Mouse (Mus musculus): ENCODE data around the gene Hectd1. TPM values are rescaled to one million over a fixed set of nuclear protein-coding genes. Genes with fewer than 3 reads are reported as not detected.

Hectd1 gene
- polyA plus RNA-seq (2015; fragmentation: Nextera tagmentation; extraction: Ambion mirVana) = 24.7 and 25.2 TPM in 2 replicates

DNA sequence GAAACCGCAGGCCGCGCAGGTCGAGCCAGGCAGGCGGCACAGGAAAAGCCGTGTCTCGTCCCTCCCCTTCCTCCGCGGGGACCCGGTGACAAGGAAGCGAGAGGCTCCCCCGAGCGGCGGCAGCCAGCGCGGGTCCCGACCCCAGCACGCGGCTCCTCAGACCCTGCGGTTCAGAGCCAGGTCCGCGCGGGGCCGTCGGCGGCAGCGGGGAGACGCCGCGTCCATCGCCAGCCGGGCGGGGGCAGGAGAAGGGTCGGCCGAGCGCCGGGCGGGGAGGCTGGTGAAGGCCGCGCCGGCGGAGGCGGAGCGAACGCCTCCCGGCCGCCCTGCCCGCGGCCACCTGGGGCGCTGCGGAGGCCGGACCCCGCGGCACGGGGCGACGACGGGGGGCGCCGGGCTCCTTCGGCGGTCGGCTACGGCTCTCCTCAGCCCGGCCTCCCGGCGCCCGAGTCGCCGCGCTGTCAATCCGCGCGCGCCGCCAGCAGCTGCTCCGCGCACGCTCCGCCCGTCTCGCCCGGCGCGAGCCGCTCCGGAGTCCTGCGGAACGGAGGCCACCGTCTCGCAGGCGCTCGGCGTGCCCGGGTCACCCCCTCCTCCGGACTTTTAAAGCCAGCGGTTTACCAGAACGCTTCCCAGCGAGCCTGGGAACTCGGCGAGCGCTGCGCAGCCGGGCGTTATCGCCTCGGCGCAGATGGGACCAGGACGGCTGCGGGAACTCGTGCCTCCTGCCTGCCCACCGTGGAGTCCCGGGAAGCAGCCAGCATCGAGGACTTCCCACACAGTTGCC lies at the start of gene Hectd1:
TSS of gene Hectd1 (minus strand) at position 247 of the 787 bp plus-strand sequence.
- Histone ChIP-seq H3K4me1 (replicated peaks; ENCODE audit: control insufficient read depth, insufficient read depth) (peaks cover 4% of the 10 kb centered on the region; the same call in 1 of the 2 replicates), H3K27ac (replicated peaks) (peak within 1 kb of the TSS; percentile 100), H3K4me3 (ENCODE audit: low read depth, low read length) (peak within 1 kb of the TSS; percentile 95), H3K36me3 (ENCODE audit: control insufficient read depth, insufficient read depth, low read length) (no peaks in the 10 kb centered on the region), H3K27me3 (ENCODE audit: control insufficient read depth, insufficient read depth, low read length) (no peaks in the 10 kb centered on the region), H3K9me3 (ENCODE audit: control insufficient read depth, low read length) (no peaks in the 10 kb centered on the region), H3K4me2 (replicated peaks; ENCODE audit: low read depth) (peak within 1 kb of the TSS; percentile 77), H3K9ac (ENCODE audit: low read length) (peak within 1 kb of the TSS; percentile 100)
- peak; percentile 95 for ATAC-seq (ENCODE audit: low FRiP score, low TSS enrichment)
- under 1% methylated on average over 80 of the region's 114 CpGs for WGBS
- TF ChIP-seq CTCF (IDR thresholded peaks at IDR 0.05; ENCODE audit: low read depth) (peak; percentile 42), EP300 (optimal IDR thresholded peaks at IDR 0.05) (no peak)
- DNase-seq (ENCODE audit: low spot score) = peak; percentile 88

DNA sequence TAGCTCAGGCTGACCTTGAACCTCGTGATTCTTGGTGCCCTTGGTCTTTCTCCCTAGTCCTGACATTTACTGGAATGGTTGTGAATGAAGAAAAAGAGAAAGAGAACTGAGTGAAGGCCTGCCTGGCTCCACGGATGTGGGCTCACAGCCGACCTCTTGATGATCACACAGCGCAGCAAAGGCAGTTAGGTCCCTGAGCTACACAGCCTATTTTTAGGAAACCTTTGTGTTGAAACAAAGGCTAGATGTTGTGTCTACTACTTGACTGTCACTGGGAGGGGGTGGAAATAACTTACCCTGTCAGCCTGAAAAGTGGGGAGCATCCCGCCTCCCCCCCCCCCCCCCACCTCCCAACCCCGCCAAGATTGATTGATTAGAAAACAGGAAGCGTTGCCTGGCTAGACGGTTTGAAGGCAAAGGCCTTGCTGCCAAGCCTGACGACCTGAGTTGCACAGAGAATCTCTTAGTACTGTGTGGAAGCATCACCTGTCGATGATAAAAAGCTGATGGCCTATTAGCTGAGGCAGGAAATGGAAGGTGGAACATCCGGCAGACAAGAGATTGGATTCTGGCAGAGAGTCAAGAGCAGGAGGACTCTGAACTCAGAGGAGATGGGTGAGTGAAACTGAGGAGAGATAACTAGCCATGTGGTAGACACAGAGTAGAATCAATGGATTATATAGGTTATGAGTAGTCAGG lies 42.3 kb upstream of the Hectd1 start:
- ATAC-seq (ENCODE audit: low FRiP score, low TSS enrichment) = no peak
- DNase-seq (ENCODE audit: low spot score) = no peak
- Histone ChIP-seq H3K36me3 (ENCODE audit: control insufficient read depth, insufficient read depth, low read length) (no peaks in the 10 kb centered on the region), H3K9ac (ENCODE audit: low read length) (no peak overlapping the region), H3K4me1 (replicated peaks; ENCODE audit: control insufficient read depth, insufficient read depth) (no peaks in the 10 kb centered on the region), H3K9me3 (ENCODE audit: control insufficient read depth, low read length) (no peaks in the 10 kb centered on the region), H3K4me2 (replicated peaks; ENCODE audit: low read depth) (no peak overlapping the region), H3K27ac (replicated peaks) (no peak overlapping the region), H3K4me3 (ENCODE audit: low read depth, low read length) (no peak overlapping the region), H3K27me3 (ENCODE audit: control insufficient read depth, insufficient read depth, low read length) (no peaks in the 10 kb centered on the region)
- TF ChIP-seq CTCF (IDR thresholded peaks at IDR 0.05; ENCODE audit: low read depth) (no peak), EP300 (optimal IDR thresholded peaks at IDR 0.05) (no peak)
- 52% methylated on average over 11 of the region's 11 CpGs for WGBS

DNA sequence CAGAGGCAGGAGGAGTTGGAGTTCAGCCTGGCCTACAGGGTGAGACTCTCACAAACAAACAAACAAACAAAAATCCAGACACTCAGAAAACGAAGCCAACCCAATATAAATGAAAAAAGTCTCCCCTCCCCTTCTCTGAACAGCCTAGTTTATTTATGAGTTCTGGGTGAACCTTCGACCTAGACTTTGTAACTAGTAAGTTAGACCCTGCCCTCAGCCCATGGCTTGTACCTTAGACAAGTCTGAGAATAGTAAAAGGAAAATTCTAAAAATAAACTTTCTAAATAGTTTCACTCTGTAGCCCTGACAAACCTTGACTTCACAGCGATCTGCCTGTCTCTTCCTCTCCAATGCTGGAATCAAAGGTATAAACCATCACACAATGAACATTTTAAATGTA lies 40.2 kb upstream of the Hectd1 start:
- H3K27me3 ChIP-seq (ENCODE audit: control insufficient read depth, insufficient read depth, low read length) = no peaks in the 10 kb centered on the region
- whole genome bisulfite sequencing = 74% methylated on average over 3 of the region's 3 CpGs
- no peaks in the 10 kb centered on the region for H3K36me3 ChIP-seq (ENCODE audit: control insufficient read depth, insufficient read depth, low read length)
- DNase-seq (ENCODE audit: low spot score) = no peak
- H3K4me1 ChIP-seq (replicated peaks; ENCODE audit: control insufficient read depth, insufficient read depth) = 0 out of 2 replicates have a peak, but pooled peaks cover 2% of the 10 kb centered on the region
- no peak overlapping the region for H3K9ac ChIP-seq (ENCODE audit: low read length)
- TF ChIP-seq CTCF (IDR thresholded peaks at IDR 0.05; ENCODE audit: low read depth) (no peak), EP300 (optimal IDR thresholded peaks at IDR 0.05) (no peak)
- H3K9me3 ChIP-seq (ENCODE audit: control insufficient read depth, low read length) = no peaks in the 10 kb centered on the region
- no peak overlapping the region for H3K4me2 ChIP-seq (replicated peaks; ENCODE audit: low read depth)
- H3K27ac ChIP-seq (replicated peaks) = no peak overlapping the region
- H3K4me3 ChIP-seq (ENCODE audit: low read depth, low read length) = no peak overlapping the region
- ATAC-seq (ENCODE audit: low FRiP score, low TSS enrichment) = no peak

DNA sequence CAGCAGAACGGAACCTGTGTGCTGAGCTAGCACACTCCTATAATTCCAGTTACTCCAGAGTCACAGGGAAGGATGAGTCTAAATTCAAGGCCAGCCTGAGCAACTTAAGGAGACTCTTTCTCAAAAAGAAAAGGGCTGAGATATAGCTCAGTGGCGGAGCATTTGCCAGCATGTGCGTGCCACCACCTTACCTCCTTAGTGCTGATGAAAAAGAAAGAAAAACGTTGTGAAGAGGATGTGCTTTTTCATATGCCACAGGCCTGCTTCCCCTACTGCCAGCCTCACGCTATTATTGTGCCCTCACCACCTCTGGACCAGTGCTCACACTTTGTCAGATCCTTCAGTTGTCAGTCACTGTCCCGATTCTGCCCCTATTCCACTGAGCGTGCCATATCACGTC lies 37.7 kb upstream of the Hectd1 start:
- TF ChIP-seq CTCF (IDR thresholded peaks at IDR 0.05; ENCODE audit: low read depth) (no peak), EP300 (optimal IDR thresholded peaks at IDR 0.05) (no peak)
- ATAC-seq (ENCODE audit: low FRiP score, low TSS enrichment) = no peak
- no peaks in the 10 kb centered on the region for H3K36me3 ChIP-seq (ENCODE audit: control insufficient read depth, insufficient read depth, low read length)
- H3K27ac ChIP-seq (replicated peaks) = 0 out of 2 replicates have a peak overlapping the region, but pooled peaks have one; percentile 18
- no peak overlapping the region for H3K4me2 ChIP-seq (replicated peaks; ENCODE audit: low read depth)
- no peak overlapping the region for H3K9ac ChIP-seq (ENCODE audit: low read length)
- DNase-seq (ENCODE audit: low spot score) = no peak
- no peaks in the 10 kb centered on the region for H3K9me3 ChIP-seq (ENCODE audit: control insufficient read depth, low read length)
- no peaks in the 10 kb centered on the region for H3K27me3 ChIP-seq (ENCODE audit: control insufficient read depth, insufficient read depth, low read length)
- WGBS = 76% methylated on average over 8 of the region's 8 CpGs
- 0 out of 2 replicates have a peak, but pooled peaks cover 2% of the 10 kb centered on the region for H3K4me1 ChIP-seq (replicated peaks; ENCODE audit: control insufficient read depth, insufficient read depth)
- H3K4me3 ChIP-seq (ENCODE audit: low read depth, low read length) = no peak overlapping the region

DNA sequence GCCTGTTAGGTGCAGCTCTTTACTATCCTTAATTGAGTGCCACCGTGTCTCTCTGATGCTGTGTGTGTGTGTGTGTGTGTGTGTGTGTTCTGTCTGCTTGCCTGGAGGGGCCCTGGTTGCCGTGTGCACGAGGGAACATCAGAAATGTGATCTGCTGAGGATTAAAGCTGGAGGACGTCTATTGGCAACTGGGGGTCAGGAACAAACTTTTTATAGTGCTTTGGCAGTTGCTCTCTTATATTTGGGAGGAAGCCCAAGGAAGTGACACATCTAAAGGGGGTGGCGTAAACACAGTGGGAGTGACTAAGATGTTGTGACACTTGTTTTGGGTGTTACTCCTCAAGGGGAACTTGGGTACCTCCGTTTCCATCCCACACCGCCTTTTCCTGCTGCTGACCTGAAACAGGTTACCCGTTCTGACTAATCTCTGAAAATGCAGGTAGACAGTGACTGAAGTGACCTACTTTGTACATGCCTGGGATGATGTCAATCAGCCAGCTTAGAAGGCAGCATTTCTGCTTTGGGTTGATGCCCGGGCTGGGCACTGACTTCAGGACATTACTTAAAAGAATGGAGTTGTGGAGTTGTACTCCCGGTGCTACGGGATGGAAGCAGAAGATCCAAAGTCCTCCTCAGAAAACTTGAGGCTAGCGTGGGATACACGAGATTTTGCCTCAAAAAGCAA lies 37.0 kb upstream of the Hectd1 start:
- 48% methylated on average over 13 of the region's 13 CpGs for WGBS
- H3K9ac ChIP-seq (ENCODE audit: low read length) = no peak overlapping the region
- no peak overlapping the region for H3K4me3 ChIP-seq (ENCODE audit: low read depth, low read length)
- H3K36me3 ChIP-seq (ENCODE audit: control insufficient read depth, insufficient read depth, low read length) = no peaks in the 10 kb centered on the region
- ATAC-seq (ENCODE audit: low FRiP score, low TSS enrichment) = no peak
- 0 out of 2 replicates have a peak, but pooled peaks cover 2% of the 10 kb centered on the region for H3K4me1 ChIP-seq (replicated peaks; ENCODE audit: control insufficient read depth, insufficient read depth)
- no peak for DNase-seq (ENCODE audit: low spot score)
- H3K27me3 ChIP-seq (ENCODE audit: control insufficient read depth, insufficient read depth, low read length) = no peaks in the 10 kb centered on the region
- no peaks in the 10 kb centered on the region for H3K9me3 ChIP-seq (ENCODE audit: control insufficient read depth, low read length)
- TF ChIP-seq EP300 (optimal IDR thresholded peaks at IDR 0.05) = no peak
- TF ChIP-seq CTCF (IDR thresholded peaks at IDR 0.05; ENCODE audit: low read depth) = no peak
- H3K27ac ChIP-seq (replicated peaks) = peak overlapping the region; percentile 88
- H3K4me2 ChIP-seq (replicated peaks; ENCODE audit: low read depth) = no peak overlapping the region
